Mouse (Mus musculus): ENCODE measurements at regions not wholly inside any gene's neighbourhood (a gene's known extent, or its start where the extent isn't known, plus 50 kb on each side); places are given as distances from the start of the nearest gene placed in this dataset.
"Not testable (repeated sequence)": the region's sequence is repeated elsewhere in the genome, so short reads cannot be mapped to it uniquely, and the experiment has no call there.

- H3K9me3 ChIP-seq = no peaks in the 10 kb centered on the region
- H3K4me3 ChIP-seq = no peak overlapping the region
- no peak overlapping the region for H3K27ac ChIP-seq
- 26% methylated on average over 7 of the region's 7 CpGs for WGBS
- peak; percentile 71 for DNase-seq (ENCODE audit: low spot score)
- H3K36me3 ChIP-seq = no peaks in the 10 kb centered on the region
- H3K4me1 ChIP-seq (replicated peaks) = no peaks in the 10 kb centered on the region
- no peaks in the 10 kb centered on the region for H3K27me3 ChIP-seq (ENCODE audit: insufficient read depth, poor library complexity, severe bottlenecking)
Observed at GRCm38 (mm10) chr3:31603237-31603636, 293.1 kb upstream of the Slc7a14 start.

GRCm38 (mm10) chr3:31596581-31596980, 286.4 kb upstream of the Slc7a14 start:
- WGBS = 74% methylated on average over 4 of the region's 4 CpGs
- not testable (repeated sequence) for H3K36me3 ChIP-seq; H3K4me3 ChIP-seq; H3K27ac ChIP-seq; DNase-seq (ENCODE audit: low spot score); H3K4me1 ChIP-seq (replicated peaks); H3K9me3 ChIP-seq; H3K27me3 ChIP-seq (ENCODE audit: insufficient read depth, poor library complexity, severe bottlenecking)

GRCm38 (mm10) chr3:31585971-31586370, 275.8 kb upstream of the Slc7a14 start:
- H3K4me1 ChIP-seq (replicated peaks) = no peaks in the 10 kb centered on the region
- no peaks in the 10 kb centered on the region for H3K27me3 ChIP-seq (ENCODE audit: insufficient read depth, poor library complexity, severe bottlenecking)
- no peaks in the 10 kb centered on the region for H3K9me3 ChIP-seq
- no peak overlapping the region for H3K27ac ChIP-seq
- 60% methylated on average over 2 of the region's 2 CpGs for WGBS
- H3K4me3 ChIP-seq = no peak overlapping the region
- no peak for DNase-seq (ENCODE audit: low spot score)
- no peaks in the 10 kb centered on the region for H3K36me3 ChIP-seq

DNA sequence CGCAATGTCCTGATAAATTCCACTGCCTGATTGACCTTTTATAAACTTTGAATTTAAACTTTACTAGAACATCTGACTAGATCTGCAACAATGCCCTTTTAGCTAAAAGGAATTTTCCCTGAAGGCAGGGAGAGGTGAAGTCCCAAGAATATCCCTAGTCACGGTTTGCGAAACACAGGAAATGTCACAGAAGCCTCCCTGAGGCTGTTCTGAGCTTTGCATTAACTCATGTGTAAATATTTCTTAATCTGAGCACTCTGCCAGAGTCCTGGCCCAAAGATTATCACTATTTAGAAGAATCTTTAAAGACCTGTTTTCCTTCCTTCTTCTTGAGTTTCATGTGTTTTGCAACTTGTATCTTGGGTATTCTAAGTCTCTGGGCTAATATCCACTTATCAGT, 263.7 kb upstream of the Slc7a14 start:
- Histone ChIP-seq H3K9me3 (peaks cover 29% of the 10 kb centered on the region), H3K4me1 (replicated peaks) (no peaks in the 10 kb centered on the region), H3K36me3 (no peaks in the 10 kb centered on the region), H3K27ac (no peak overlapping the region), H3K27me3 (ENCODE audit: insufficient read depth, poor library complexity, severe bottlenecking) (no peaks in the 10 kb centered on the region), H3K4me3 (no peak overlapping the region)
- 91% methylated on average over 3 of the region's 3 CpGs for WGBS
- no peak for DNase-seq (ENCODE audit: low spot score)
